Comparison of ENCODE assay signal across 8 mouse cellular contexts in the genomic region with DNA sequence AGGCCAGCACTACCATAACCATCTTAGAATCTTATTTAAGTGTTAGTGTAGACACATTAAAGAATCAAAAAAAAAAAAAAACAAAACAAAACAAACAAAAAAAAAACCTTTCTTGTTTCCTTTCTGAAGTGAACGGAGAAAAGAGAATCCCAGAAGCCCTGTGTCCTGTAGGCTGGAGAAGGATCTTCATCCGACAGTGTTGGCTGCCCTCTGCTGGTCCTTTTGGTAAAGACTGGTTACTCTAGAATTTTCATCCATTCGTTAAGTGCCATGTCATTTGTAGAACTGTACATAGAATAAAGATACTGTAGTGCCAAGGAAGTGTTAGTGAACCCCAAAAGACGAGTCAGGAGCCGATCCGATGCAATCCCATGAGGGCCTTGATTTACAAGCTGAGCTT. TPM values are rescaled to one million over a fixed set of nuclear protein-coding genes. Genes with fewer than 3 reads are reported as not detected.
DNase-seq lines count a peak whose midpoint lies in the region; ATAC-seq and TF ChIP-seq lines count a peak whose summit lies in the region.

No protein-coding gene starts in this region.

- TF ChIP-seq CTCF in thymus, adult 2 months (IDR thresholded peaks at IDR 0.05; ENCODE audit: borderline replicate concordance, control insufficient read depth, extremely low read depth, insufficient read depth, low read length, poor library complexity) = no peak
- TF ChIP-seq CTCF in forebrain, postnatal 0 days (IDR thresholded peaks at IDR 0.05; ENCODE audit: low read depth) = peak; percentile 88

- no peaks in the 10 kb centered on the region for H3K9me3 ChIP-seq in forebrain, postnatal 0 days (ENCODE audit: low read length)
- H3K9me3 ChIP-seq in limb, embryonic 14.5 days (ENCODE audit: control insufficient read depth, low read length) = no peaks in the 10 kb centered on the region
- no peaks in the 10 kb centered on the region for H3K9me3 ChIP-seq in neural tube, embryonic 15.5 days (replicated peaks)

- H3K27me3 ChIP-seq in thymus, adult 2 months (ENCODE audit: control insufficient read depth, insufficient read depth, low read length) = no peaks in the 10 kb centered on the region
- no peaks in the 10 kb centered on the region for H3K27me3 ChIP-seq in forebrain, postnatal 0 days (ENCODE audit: insufficient read depth, low read length)
- H3K27me3 ChIP-seq in limb, embryonic 14.5 days (ENCODE audit: control insufficient read depth, insufficient read depth, low read length) = no peaks in the 10 kb centered on the region
- no peaks in the 10 kb centered on the region for H3K27me3 ChIP-seq in neural tube, embryonic 15.5 days (replicated peaks)

- ATAC-seq in forebrain, postnatal 0 days = peak; percentile 91
- peak; percentile 77 for ATAC-seq in limb, embryonic 14.5 days (ENCODE audit: low FRiP score, low read depth)
- ATAC-seq in neural tube, embryonic 15.5 days (ENCODE audit: low FRiP score) = peak; percentile 80; the same call in 1 of the 2 replicates
- no peak for ATAC-seq in megakaryocyte, adult 5-6 weeks (ENCODE audit: poor library complexity, severe bottlenecking)

- DNase-seq in thymus, adult 2 months = peak; percentile 19
- DNase-seq in thymus, adult 18-20 months = no peak
- DNase-seq in c-Kit-positive CD71-positive TER-119-positive erythroid progenitor cells, embryonic 14.5 days (ENCODE audit: low spot score) = peak; percentile 16
- DNase-seq in forebrain, postnatal 0 days = peak; percentile 90
- peak; percentile 60 for DNase-seq in kidney, adult 9 months
- DNase-seq in limb, embryonic 14.5 days (ENCODE audit: low spot score) = peak; percentile 86

- no peak overlapping the region for H3K27ac ChIP-seq in thymus, adult 2 months (ENCODE audit: control insufficient read depth, insufficient read depth, low read length)
- H3K27ac ChIP-seq in forebrain, postnatal 0 days (ENCODE audit: low read depth, low read length) = no peak overlapping the region
- no peak overlapping the region for H3K27ac ChIP-seq in limb, embryonic 14.5 days (replicated peaks; ENCODE audit: low read depth, low read length)
- no peak overlapping the region for H3K27ac ChIP-seq in neural tube, embryonic 15.5 days (replicated peaks)

- no peak overlapping the region for H3K4me2 ChIP-seq in forebrain, postnatal 0 days (ENCODE audit: low read depth)
- no peak overlapping the region for H3K4me2 ChIP-seq in limb, embryonic 14.5 days (replicated peaks; ENCODE audit: low read depth, low read length, severe bottlenecking)
- no peak overlapping the region for H3K4me2 ChIP-seq in neural tube, embryonic 15.5 days

- TF ChIP-seq POLR2A in thymus, adult 2 months (IDR thresholded peaks at IDR 0.05; ENCODE audit: control insufficient read depth, extremely low read depth, insufficient read depth, low read length, poor library complexity) = no peak
- no peak for TF ChIP-seq POLR2A in limb, embryonic 14.5 days (IDR thresholded peaks at IDR 0.05; ENCODE audit: borderline replicate concordance, extremely low read depth, insufficient read depth, insufficient read length)

- H3K9ac ChIP-seq in forebrain, postnatal 0 days = no peak overlapping the region
- no peak overlapping the region for H3K9ac ChIP-seq in limb, embryonic 14.5 days (ENCODE audit: low read depth, low read length, severe bottlenecking)
- no peak overlapping the region for H3K9ac ChIP-seq in neural tube, embryonic 15.5 days (replicated peaks)

- 24% methylated on average over 6 of the region's 6 CpGs for WGBS in thymus, adult 2 months
- WGBS in forebrain, postnatal 0 days = 27% methylated on average over 6 of the region's 6 CpGs
- WGBS in limb, embryonic 14.5 days = 25% methylated on average over 6 of the region's 6 CpGs
- 29% methylated on average over 6 of the region's 6 CpGs for WGBS in neural tube, embryonic 15.5 days

- no peak overlapping the region for H3K4me3 ChIP-seq in thymus, adult 2 months (ENCODE audit: control insufficient read depth, insufficient read depth, low read length)
- H3K4me3 ChIP-seq in forebrain, postnatal 0 days (ENCODE audit: low read depth, low read length) = no peak overlapping the region
- H3K4me3 ChIP-seq in limb, embryonic 14.5 days (replicated peaks; ENCODE audit: low read length) = no peak overlapping the region
- no peak overlapping the region for H3K4me3 ChIP-seq in neural tube, embryonic 15.5 days (replicated peaks)

- no peaks in the 10 kb centered on the region for H3K4me1 ChIP-seq in thymus, adult 2 months (replicated peaks; ENCODE audit: control insufficient read depth, insufficient read depth, low read length)
- H3K4me1 ChIP-seq in forebrain, postnatal 0 days (ENCODE audit: insufficient read depth) = no peaks in the 10 kb centered on the region
- H3K4me1 ChIP-seq in limb, embryonic 14.5 days (ENCODE audit: control insufficient read depth, insufficient read depth, low read length) = no peaks in the 10 kb centered on the region
- H3K4me1 ChIP-seq in neural tube, embryonic 15.5 days = no peaks in the 10 kb centered on the region

- no peaks in the 10 kb centered on the region for H3K36me3 ChIP-seq in thymus, adult 2 months (ENCODE audit: control insufficient read depth, insufficient read depth, low read length)
- H3K36me3 ChIP-seq in forebrain, postnatal 0 days (ENCODE audit: insufficient read depth) = no peaks in the 10 kb centered on the region
- no peaks in the 10 kb centered on the region for H3K36me3 ChIP-seq in limb, embryonic 14.5 days (ENCODE audit: control insufficient read depth, insufficient read depth, low read length)
- H3K36me3 ChIP-seq in neural tube, embryonic 15.5 days = no peaks in the 10 kb centered on the region

RNA-seq across cellular contexts. Expression of a gene that starts 29.0 kb away (rescaled TPM):
- polyA plus RNA-seq in thymus, adult 2 months (2012; rRNA removed) = 39.8 and 44.3 TPM in 2 replicates
- total RNA-seq in forebrain, postnatal 0 days (2014; rRNA removed) = 40.4 and 49.6 TPM in 2 replicates
- 38.5 and 43.5 TPM in 2 replicates for polyA plus RNA-seq in forebrain, postnatal 0 days (2015; fragmentation: Nextera tagmentation; extraction: Ambion mirVana)
- 28.6 and 35.4 TPM in 2 replicates for polyA plus RNA-seq in limb, embryonic 14.5 days (2012; rRNA removed)
- polyA plus RNA-seq in limb, embryonic 14.5 days (2014; fragmentation: Nextera tagmentation; extraction: Ambion mirVana) = 32.9 and 34.3 TPM in 2 replicates
- polyA plus RNA-seq in neural tube, embryonic 15.5 days (2015; fragmentation: Nextera tagmentation; extraction: Ambion mirVana) = 41.7 and 43.0 TPM in 2 replicates
- 13.4 and 19.3 TPM in 2 replicates for total RNA-seq in megakaryocyte, adult 5-6 weeks (2015)
- 4.1 and 7.2 TPM in 2 replicates for total RNA-seq in megakaryocyte, adult 5-6 weeks (2017)

Comparison
In these comparisons a context has a peak if more than half of its experiments do, and no peak if none do; other contexts are left out.
1. DNase-seq: peak in thymus, adult 2 months (single experiment), c-Kit-positive CD71-positive TER-119-positive erythroid progenitor cells, embryonic 14.5 days (single experiment), forebrain, postnatal 0 days (single experiment), kidney, adult 9 months (single experiment) and limb, embryonic 14.5 days (single experiment); none in thymus, adult 18-20 months (0 of 2).